Mouse (Mus musculus): Measurements from ENCODE around the gene Tcf7. TPM values are rescaled to one million over a fixed set of nuclear protein-coding genes. Genes with fewer than 3 reads are reported as not detected.

Gene Tcf7
- polyA plus RNA-seq, 1 experiment from 2014 or later: 9.2 TPM

GRCm38 (mm10) chr11:52275774-52276555 is 6.8 kb downstream of the Tcf7 start:
- no peak overlapping the region for H3K27ac ChIP-seq (replicated peaks; ENCODE audit: low read depth, low read length)
- no peaks in the 10 kb centered on the region for H3K27me3 ChIP-seq (ENCODE audit: control insufficient read depth, insufficient read depth, low read length)
- no peak overlapping the region for H3K4me3 ChIP-seq (ENCODE audit: low read depth, low read length)
- WGBS: 85% methylated on average over 9 of the region's 9 CpGs
- no peaks in the 10 kb centered on the region for H3K36me3 ChIP-seq (replicated peaks; ENCODE audit: control insufficient read depth, insufficient read depth, low read depth, low read length)
- no peak overlapping the region; the same call in 1 of the 2 replicates for H3K9ac ChIP-seq (replicated peaks; ENCODE audit: low read length)
- ATAC-seq (replicated peaks; ENCODE audit: insufficient number of reproducible peaks, low FRiP score, low TSS enrichment, low read depth): no peak
- DNase-seq (ENCODE audit: low spot score): no peak
- H3K4me1 ChIP-seq (ENCODE audit: control insufficient read depth, insufficient read depth, low read length): peaks cover 4% of the 10 kb centered on the region
- H3K9me3 ChIP-seq (replicated peaks; ENCODE audit: control insufficient read depth, low read length): no peaks in the 10 kb centered on the region
- H3K4me2 ChIP-seq (ENCODE audit: low read depth, low read length): no peak overlapping the region

- Histone ChIP-seq H3K4me1 (ENCODE audit: control insufficient read depth, insufficient read depth, low read length) (peaks cover 4% of the 10 kb centered on the region), H3K36me3 (replicated peaks; ENCODE audit: control insufficient read depth, insufficient read depth, low read depth, low read length) (no peaks in the 10 kb centered on the region), H3K27ac (replicated peaks; ENCODE audit: low read depth, low read length) (no peak overlapping the region), H3K4me3 (ENCODE audit: low read depth, low read length) (no peak overlapping the region), H3K9ac (replicated peaks; ENCODE audit: low read length) (no peak overlapping the region), H3K27me3 (ENCODE audit: control insufficient read depth, insufficient read depth, low read length) (no peaks in the 10 kb centered on the region), H3K9me3 (replicated peaks; ENCODE audit: control insufficient read depth, low read length) (no peaks in the 10 kb centered on the region), H3K4me2 (ENCODE audit: low read depth, low read length) (no peak overlapping the region)
- DNase-seq (ENCODE audit: low spot score): no peak
- ATAC-seq (replicated peaks; ENCODE audit: insufficient number of reproducible peaks, low FRiP score, low TSS enrichment, low read depth): no peak
- 78% methylated on average over 8 of the region's 8 CpGs for WGBS
Observed at GRCm38 (mm10) chr11:52275366-52275765, 7.4 kb downstream of the Tcf7 start.

GRCm38 (mm10) chr11:52274456-52275112 is 8.2 kb downstream of the Tcf7 start:
- 87% methylated on average over 20 of the region's 20 CpGs for WGBS
- H3K27ac ChIP-seq (replicated peaks; ENCODE audit: low read depth, low read length): no peak overlapping the region
- H3K36me3 ChIP-seq (replicated peaks; ENCODE audit: control insufficient read depth, insufficient read depth, low read depth, low read length): no peaks in the 10 kb centered on the region
- H3K4me3 ChIP-seq (ENCODE audit: low read depth, low read length): no peak overlapping the region
- no peak overlapping the region for H3K4me2 ChIP-seq (ENCODE audit: low read depth, low read length)
- peaks cover 4% of the 10 kb centered on the region for H3K4me1 ChIP-seq (ENCODE audit: control insufficient read depth, insufficient read depth, low read length)
- no peaks in the 10 kb centered on the region for H3K9me3 ChIP-seq (replicated peaks; ENCODE audit: control insufficient read depth, low read length)
- no peaks in the 10 kb centered on the region for H3K27me3 ChIP-seq (ENCODE audit: control insufficient read depth, insufficient read depth, low read length)
- DNase-seq (ENCODE audit: low spot score) (no peak), ATAC-seq (replicated peaks; ENCODE audit: insufficient number of reproducible peaks, low FRiP score, low TSS enrichment, low read depth) (no peak)
- no peak overlapping the region for H3K9ac ChIP-seq (replicated peaks; ENCODE audit: low read length)

GRCm38 (mm10) chr11:52273942-52274330 is 8.9 kb downstream of the Tcf7 start:
- ATAC-seq (replicated peaks; ENCODE audit: insufficient number of reproducible peaks, low FRiP score, low TSS enrichment, low read depth) (no peak), DNase-seq (ENCODE audit: low spot score) (no peak)
- Histone ChIP-seq H3K4me2 (ENCODE audit: low read depth, low read length) (no peak overlapping the region), H3K9ac (replicated peaks; ENCODE audit: low read length) (no peak overlapping the region), H3K27me3 (ENCODE audit: control insufficient read depth, insufficient read depth, low read length) (no peaks in the 10 kb centered on the region), H3K9me3 (replicated peaks; ENCODE audit: control insufficient read depth, low read length) (no peaks in the 10 kb centered on the region), H3K36me3 (replicated peaks; ENCODE audit: control insufficient read depth, insufficient read depth, low read depth, low read length) (no peaks in the 10 kb centered on the region), H3K27ac (replicated peaks; ENCODE audit: low read depth, low read length) (no peak overlapping the region), H3K4me1 (ENCODE audit: control insufficient read depth, insufficient read depth, low read length) (peaks cover 4% of the 10 kb centered on the region), H3K4me3 (ENCODE audit: low read depth, low read length) (no peak overlapping the region)
- WGBS: 78% methylated on average over 4 of the region's 4 CpGs

DNA sequence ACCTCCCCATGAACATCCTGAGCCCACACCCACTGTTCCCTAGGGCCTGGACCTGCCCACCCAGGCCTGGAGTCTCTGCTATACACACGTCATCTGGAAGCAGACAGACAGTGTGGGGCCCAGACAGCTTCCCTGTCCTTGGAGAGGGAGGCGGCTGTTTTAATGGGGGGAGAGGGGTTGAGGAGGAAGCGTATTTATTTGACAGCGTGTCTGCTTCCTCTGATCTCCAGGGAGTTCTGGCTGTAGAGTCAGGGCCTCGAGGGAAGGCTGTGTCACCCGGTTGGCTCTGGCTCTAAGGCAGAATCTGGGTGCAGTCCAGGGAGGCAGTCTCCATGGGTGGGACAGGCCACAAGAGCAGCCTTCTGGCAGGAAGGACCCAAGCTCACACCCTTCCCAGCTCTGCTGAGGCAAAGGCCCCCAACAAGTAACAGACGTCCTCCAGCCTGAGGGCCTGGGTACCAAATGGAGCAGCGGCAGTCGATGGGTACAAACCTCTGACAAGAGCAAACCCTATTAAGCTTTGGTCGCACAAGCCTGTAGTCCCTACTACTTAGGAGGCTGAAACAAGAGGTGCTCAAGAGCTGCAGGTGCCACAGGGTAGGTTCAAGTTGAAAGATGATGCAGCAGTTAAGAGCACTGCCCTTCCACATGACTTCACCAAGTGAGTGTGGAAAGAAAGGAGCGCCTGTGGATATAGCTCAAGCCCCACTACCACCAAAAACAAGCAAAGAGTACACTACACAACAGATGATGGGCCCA is 9.5 kb downstream of the Tcf7 start:
- WGBS: 68% methylated on average over 11 of the region's 11 CpGs
- H3K9me3 ChIP-seq (replicated peaks; ENCODE audit: control insufficient read depth, low read length): no peaks in the 10 kb centered on the region
- 0 out of 2 replicates have a peak, but pooled peaks have one; percentile 32 for ATAC-seq (replicated peaks; ENCODE audit: insufficient number of reproducible peaks, low FRiP score, low TSS enrichment, low read depth)

GRCm38 (mm10) chr11:52272619-52273018 is 10.2 kb downstream of the Tcf7 start:
- no peaks in the 10 kb centered on the region for H3K27me3 ChIP-seq (ENCODE audit: control insufficient read depth, insufficient read depth, low read length)
- H3K4me1 ChIP-seq (ENCODE audit: control insufficient read depth, insufficient read depth, low read length): peaks cover 4% of the 10 kb centered on the region
- 49% methylated on average over 6 of the region's 6 CpGs for whole genome bisulfite sequencing
- H3K4me2 ChIP-seq (ENCODE audit: low read depth, low read length): no peak overlapping the region
- ATAC-seq (replicated peaks; ENCODE audit: insufficient number of reproducible peaks, low FRiP score, low TSS enrichment, low read depth): no peak
- no peaks in the 10 kb centered on the region for H3K36me3 ChIP-seq (replicated peaks; ENCODE audit: control insufficient read depth, insufficient read depth, low read depth, low read length)
- H3K9me3 ChIP-seq (replicated peaks; ENCODE audit: control insufficient read depth, low read length): no peaks in the 10 kb centered on the region
- no peak overlapping the region for H3K9ac ChIP-seq (replicated peaks; ENCODE audit: low read length)
- DNase-seq (ENCODE audit: low spot score): peak; percentile 45
- H3K27ac ChIP-seq (replicated peaks; ENCODE audit: low read depth, low read length): 0 out of 2 replicates have a peak overlapping the region, but pooled peaks have one; percentile 38
- no peak overlapping the region for H3K4me3 ChIP-seq (ENCODE audit: low read depth, low read length)

More for the DNA sequence above, 9.5 kb downstream of the Tcf7 start:
- H3K27me3 ChIP-seq (ENCODE audit: control insufficient read depth, insufficient read depth, low read length): no peaks in the 10 kb centered on the region
- DNase-seq (ENCODE audit: low spot score): no peak
- no peak overlapping the region for H3K4me2 ChIP-seq (ENCODE audit: low read depth, low read length)
- no peaks in the 10 kb centered on the region for H3K36me3 ChIP-seq (replicated peaks; ENCODE audit: control insufficient read depth, insufficient read depth, low read depth, low read length)
- no peak overlapping the region; the same call in 1 of the 2 replicates for H3K9ac ChIP-seq (replicated peaks; ENCODE audit: low read length)
- no peak overlapping the region for H3K4me3 ChIP-seq (ENCODE audit: low read depth, low read length)
- peaks cover 4% of the 10 kb centered on the region for H3K4me1 ChIP-seq (ENCODE audit: control insufficient read depth, insufficient read depth, low read length)
- H3K27ac ChIP-seq (replicated peaks; ENCODE audit: low read depth, low read length): no peak overlapping the region

GRCm38 (mm10) chr11:52271765-52272495 is 10.9 kb downstream of the Tcf7 start:
- WGBS: 60% methylated on average over 8 of the region's 8 CpGs
- Histone ChIP-seq H3K9ac (replicated peaks; ENCODE audit: low read length) (no peak overlapping the region; the same call in 1 of the 2 replicates), H3K9me3 (replicated peaks; ENCODE audit: control insufficient read depth, low read length) (no peaks in the 10 kb centered on the region), H3K36me3 (replicated peaks; ENCODE audit: control insufficient read depth, insufficient read depth, low read depth, low read length) (no peaks in the 10 kb centered on the region), H3K27ac (replicated peaks; ENCODE audit: low read depth, low read length) (peak overlapping the region; percentile 38; the same call in 1 of the 2 replicates), H3K27me3 (ENCODE audit: control insufficient read depth, insufficient read depth, low read length) (no peaks in the 10 kb centered on the region), H3K4me1 (ENCODE audit: control insufficient read depth, insufficient read depth, low read length) (peaks cover 4% of the 10 kb centered on the region), H3K4me2 (ENCODE audit: low read depth, low read length) (no peak overlapping the region), H3K4me3 (ENCODE audit: low read depth, low read length) (no peak overlapping the region)
- ATAC-seq (replicated peaks; ENCODE audit: insufficient number of reproducible peaks, low FRiP score, low TSS enrichment, low read depth): no peak
- no peak for DNase-seq (ENCODE audit: low spot score)
